Mouse (Mus musculus) layer of hippocampus, postnatal 14 days (tissue): ENCODE measurements around the gene Nxnl1. TPM values are rescaled to one million over a fixed set of nuclear protein-coding genes. Genes with fewer than 3 reads are reported as not detected.
A peak's percentile ranks its signal among the peaks of the same experiment; 100 is the strongest.

Source experiments
- DNase-seq, 2 experiments: peaks; one replicate each; pipeline ENCODE4 v3.0.0; 2021 to 2022; ENCODE audit warnings: low spot score in 2 of 2, mixed read lengths in 1 of 2
- total RNA-seq, 2 experiments: library from RNA; stranded (reverse); gene quantifications; 2 replicates each; pipeline ENCODE4 v1.2.3; 2021

Gene Nxnl1
- total RNA-seq, 2 experiments from 2014 or later, result 0.12 to 0.21 TPM

GRCm38 (mm10) chr8:71519037-71519825, 47.2 kb downstream of the Nxnl1 start:
- DNase-seq, result peak in 1 of 2 experiments; percentile 41

GRCm38 (mm10) chr8:71516786-71517185, 49.6 kb downstream of the Nxnl1 start:
- no peak for DNase-seq

GRCm38 (mm10) chr8:71515043-71515442, 51.4 kb downstream of the Nxnl1 start:
- DNase-seq, result no peak

GRCm38 (mm10) chr8:71513018-71513754, 53.2 kb downstream of the Nxnl1 start:
- DNase-seq, result no peak

GRCm38 (mm10) chr8:71511644-71512043, 54.8 kb downstream of the Nxnl1 start, which contains the start of gene Plvap:
Gene Plvap, minus strand, starts transcription at chr8:71511752.
- DNase-seq, result no peak

Other genes with a start within 250 kb of the Nxnl1 start
- 10 to 100 TPM; 84.9 to 96.2 TPM for gene Use1, start 199.8 kb downstream of the Nxnl1 start, total RNA-seq
- gene Ocel1, start 195.3 kb downstream of the Nxnl1 start, total RNA-seq, result 10 to 100 TPM; 16.0 to 18.1 TPM
- 10 to 100 TPM; 33.9 to 36.7 TPM for gene Nr2f6, start 184.6 kb downstream of the Nxnl1 start, total RNA-seq
- gene Ushbp1, start 170.8 kb downstream of the Nxnl1 start, total RNA-seq, result 1 to 10 TPM; 5.1 to 5.2 TPM
- gene Babam1, start 169.7 kb downstream of the Nxnl1 start, total RNA-seq, result 10 to 100 TPM; 89.1 to 96.7 TPM
- gene Ankle1, start 160.6 kb downstream of the Nxnl1 start, total RNA-seq, result 1 to 10 TPM in 1 of 2 experiments, under 1 TPM in 1; 0.60 to 1.7 TPM
- gene Abhd8, start 102.9 kb downstream of the Nxnl1 start, total RNA-seq, result 100 to 1,000 TPM; 179 to 181 TPM
- gene Mrpl34, start 101.6 kb downstream of the Nxnl1 start, total RNA-seq, result 10 to 100 TPM; 52.6 to 62.7 TPM
- 100 to 1,000 TPM; 104 to 110 TPM for gene Dda1, start 97.4 kb downstream of the Nxnl1 start, total RNA-seq
- gene Ano8, start 80.6 kb downstream of the Nxnl1 start, total RNA-seq, result 10 to 100 TPM; 60.1 to 62.4 TPM
- gene Gtpbp3, start 78.5 kb downstream of the Nxnl1 start, total RNA-seq, result 10 to 100 TPM; 30.6 to 33.3 TPM
- gene Plvap, start 54.8 kb downstream of the Nxnl1 start, total RNA-seq, result 1 to 10 TPM; 7.2 to 7.6 TPM
- gene Ccdc194, start 40.9 kb downstream of the Nxnl1 start, total RNA-seq, result not detected
- gene Bst2, start 29.1 kb downstream of the Nxnl1 start, total RNA-seq, result 1 to 10 TPM; 3.4 to 5.5 TPM
- 10 to 100 TPM; 33.8 to 36.2 TPM for gene Mvb12a, start 23.7 kb downstream of the Nxnl1 start, total RNA-seq
- gene Tmem221, start 7.7 kb downstream of the Nxnl1 start, total RNA-seq, result under 1 TPM in 1 of 2 experiments, not detected in 1; 0.35 TPM
- gene Slc27a1, start 2.3 kb upstream of the Nxnl1 start, total RNA-seq, result 100 to 1,000 TPM in 1 of 2 experiments, 10 to 100 TPM in 1; 90.9 to 101 TPM
- 10 to 100 TPM; 59.0 to 61.6 TPM for gene Pgls, start 25.6 kb upstream of the Nxnl1 start, total RNA-seq
- gene Fam129c, start 31.0 kb upstream of the Nxnl1 start, total RNA-seq, result 1 to 10 TPM; 2.6 to 2.7 TPM
- 10 to 100 TPM; 58.4 to 62.9 TPM for gene Colgalt1, start 44.4 kb upstream of the Nxnl1 start, total RNA-seq
- gene Unc13a, start 105.2 kb upstream of the Nxnl1 start, total RNA-seq, result 100 to 1,000 TPM; 268 to 281 TPM
- gene Jak3, start 109.7 kb upstream of the Nxnl1 start, total RNA-seq, result 1 to 10 TPM; 7.1 to 7.7 TPM
- 1 to 10 TPM; 2.6 to 3.0 TPM for gene Insl3, start 122.6 kb upstream of the Nxnl1 start, total RNA-seq
- under 1 TPM; 0.23 to 0.48 TPM for gene B3gnt3, start 135.2 kb upstream of the Nxnl1 start, total RNA-seq
- 10 to 100 TPM; 83.1 to 86.4 TPM for gene Fcho1, start 159.1 kb upstream of the Nxnl1 start, total RNA-seq